Mouse (Mus musculus): ENCODE data around the gene 4930548H24Rik. TPM values are rescaled to one million over a fixed set of nuclear protein-coding genes. Genes with fewer than 3 reads are reported as not detected.
"Not testable (repeated sequence)": the region's sequence is repeated elsewhere in the genome, so short reads cannot be mapped to it uniquely, and the experiment has no call there.

Gene 4930548H24Rik
- polyA plus RNA-seq, 1 experiment from 2014 or later: not detected

DNA sequence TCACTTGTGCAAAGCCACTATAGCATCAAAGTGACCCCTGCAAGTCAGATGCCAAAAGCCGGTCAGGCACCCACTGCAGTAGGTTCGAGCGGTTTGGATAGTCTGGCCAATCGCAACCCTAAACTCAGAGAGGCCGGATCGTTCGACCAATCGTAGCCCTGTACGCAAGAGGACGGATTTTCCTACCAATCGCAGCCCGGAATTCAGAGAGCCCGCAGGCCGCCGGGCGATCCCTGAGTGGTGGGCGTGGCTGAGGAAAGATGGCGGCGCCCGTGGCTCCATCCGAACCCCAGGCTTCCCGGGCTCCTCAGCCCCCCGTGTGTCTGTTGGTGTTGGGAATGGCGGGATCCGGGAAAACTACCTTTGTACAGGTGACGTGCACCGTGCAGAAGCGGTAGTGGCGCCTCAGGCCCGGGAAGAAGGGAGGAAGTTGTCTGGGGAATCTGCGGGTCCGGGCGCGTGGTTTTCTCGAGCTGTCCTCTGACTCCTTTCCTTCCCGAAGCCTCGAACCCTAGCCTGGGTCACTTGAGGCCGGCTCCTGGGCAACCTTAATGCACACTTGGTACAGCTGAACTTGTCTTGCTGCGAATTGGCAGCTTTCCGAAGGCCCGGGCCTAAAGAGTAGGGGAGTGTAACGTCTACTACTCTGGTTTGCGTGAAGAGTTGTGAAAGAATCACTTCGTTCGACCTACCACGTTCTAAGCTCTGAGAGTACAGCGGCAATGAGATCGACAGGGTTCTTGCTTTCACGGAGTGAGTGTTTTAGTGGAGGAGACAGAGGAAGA lies 9.2 kb downstream of the 4930548H24Rik start, which contains the start of gene Gpn1:
Gene Gpn1, plus strand, starts transcription at position 229 of the 785 bp plus-strand sequence.
- Histone ChIP-seq H3K27me3 (replicated peaks) (no peaks in the 10 kb centered on the region), H3K27ac (no peak within 1 kb of the TSS), H3K4me1 (0 out of 2 replicates have a peak, but pooled peaks cover 9% of the 10 kb centered on the region), H3K36me3 (peaks cover 9% of the 10 kb centered on the region), H3K9ac (peak within 1 kb of the TSS; percentile 48), H3K4me2 (peak within 1 kb of the TSS; percentile 73), H3K4me3 (replicated peaks) (peak within 1 kb of the TSS; percentile 80), H3K9me3 (no peaks in the 10 kb centered on the region)
- under 1% methylated on average over 49 of the region's 49 CpGs for WGBS
- peak; percentile 100 for ATAC-seq (ENCODE audit: insufficient read depth, low FRiP score, low read depth)

DNA sequence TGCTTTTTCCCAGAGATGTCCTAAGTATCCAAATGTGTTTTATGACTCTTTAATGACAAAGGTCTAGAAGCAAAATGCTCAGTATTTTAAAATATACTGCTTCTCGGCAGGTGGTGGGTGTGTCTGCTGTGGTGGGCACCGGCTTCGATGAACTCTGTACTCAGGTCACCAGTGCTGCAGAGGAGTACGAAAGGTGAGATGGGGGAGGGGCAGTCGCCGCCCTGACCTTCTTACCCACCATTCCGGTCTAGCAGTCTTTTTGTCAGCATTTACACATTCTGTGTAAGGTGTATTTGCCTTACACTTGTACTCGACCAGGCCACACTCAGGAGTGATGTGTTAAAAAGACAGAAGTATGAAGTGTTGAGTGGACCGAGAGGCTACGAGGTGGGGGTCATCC lies 19.3 kb downstream of the 4930548H24Rik start:
- Histone ChIP-seq H3K36me3 (peaks cover 36% of the 10 kb centered on the region), H3K4me1 (no peaks in the 10 kb centered on the region), H3K9me3 (no peaks in the 10 kb centered on the region), H3K4me2 (no peak overlapping the region), H3K27me3 (replicated peaks) (no peaks in the 10 kb centered on the region), H3K27ac (no peak overlapping the region), H3K9ac (no peak overlapping the region), H3K4me3 (replicated peaks) (no peak overlapping the region)
- ATAC-seq (ENCODE audit: insufficient read depth, low FRiP score, low read depth): no peak
- 68% methylated on average over 10 of the region's 10 CpGs for WGBS

GRCm38 (mm10) chr5:31512481-31512880 lies 26.9 kb downstream of the 4930548H24Rik start:
- Histone ChIP-seq H3K4me1 (no peaks in the 10 kb centered on the region), H3K27ac (no peak overlapping the region), H3K9ac (no peak overlapping the region), H3K9me3 (no peaks in the 10 kb centered on the region), H3K4me3 (replicated peaks) (no peak overlapping the region), H3K4me2 (no peak overlapping the region), H3K27me3 (replicated peaks) (no peaks in the 10 kb centered on the region), H3K36me3 (peaks cover 40% of the 10 kb centered on the region)
- 80% methylated on average over 1 of the region's 1 CpGs for WGBS
- ATAC-seq (ENCODE audit: insufficient read depth, low FRiP score, low read depth): no peak

DNA sequence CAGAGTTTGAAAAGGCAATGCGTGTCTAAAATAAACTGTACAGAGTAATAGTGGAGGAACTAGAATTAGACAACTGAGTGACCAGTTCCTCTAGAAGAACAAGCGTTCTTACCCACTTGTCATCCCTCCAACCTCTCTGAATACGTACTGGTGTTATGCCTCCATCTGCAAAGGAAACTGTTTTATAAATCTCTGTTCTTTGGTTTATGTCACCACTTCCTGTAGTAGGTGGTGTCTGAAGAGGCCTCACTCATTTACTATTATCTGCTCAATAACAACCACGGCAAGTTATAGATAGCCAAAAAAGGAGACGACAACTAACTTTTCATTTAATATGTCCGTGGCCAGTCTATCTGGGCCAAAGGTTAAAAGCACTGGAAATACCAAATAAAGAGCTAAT lies 35.0 kb downstream of the 4930548H24Rik start:
- Histone ChIP-seq H3K4me3 (replicated peaks) (no peak overlapping the region), H3K36me3 (peaks cover 36% of the 10 kb centered on the region), H3K27ac (no peak overlapping the region), H3K4me2 (no peak overlapping the region), H3K9me3 (no peaks in the 10 kb centered on the region), H3K27me3 (replicated peaks) (no peaks in the 10 kb centered on the region), H3K4me1 (peaks cover 1% of the 10 kb centered on the region), H3K9ac (no peak overlapping the region)
- 83% methylated on average over 6 of the region's 6 CpGs for WGBS
- ATAC-seq (ENCODE audit: insufficient read depth, low FRiP score, low read depth): no peak

DNA sequence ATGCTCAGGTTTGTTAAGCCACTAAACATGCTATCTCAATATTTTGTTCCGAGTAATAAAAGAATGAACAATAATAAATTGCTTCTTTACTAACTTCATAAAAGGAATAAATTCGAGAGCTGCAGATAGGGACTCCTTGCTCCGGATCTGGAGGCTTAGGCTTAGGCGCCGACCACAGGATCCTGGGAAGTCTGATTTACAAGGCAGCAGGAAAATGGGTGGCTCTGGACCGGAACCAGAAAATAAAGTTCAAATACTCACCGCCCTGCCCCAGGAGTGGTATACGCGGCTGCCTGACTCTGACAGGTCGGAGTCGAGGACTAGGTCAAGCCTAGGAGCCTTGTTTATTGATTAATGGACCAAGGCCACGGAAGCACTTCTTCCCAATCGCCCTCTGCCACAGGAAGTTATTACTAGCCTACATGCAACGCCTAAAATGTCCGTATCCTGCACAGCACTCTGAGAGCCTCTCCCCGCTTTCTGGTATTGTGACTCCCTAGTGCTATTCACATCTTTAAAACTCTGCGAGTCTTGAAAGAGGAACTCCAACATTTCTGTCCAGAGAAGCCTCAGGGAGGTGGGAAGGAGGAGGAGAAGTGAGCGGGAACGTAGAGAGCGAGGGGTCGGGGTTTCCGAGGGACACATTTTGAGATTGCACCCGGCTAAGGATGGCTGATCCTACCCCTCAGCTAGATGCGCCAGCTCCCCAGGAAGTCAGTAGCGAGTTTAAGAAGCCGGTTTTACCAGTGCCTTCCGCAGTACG lies 41.0 kb downstream of the 4930548H24Rik start, which contains the start of gene Slc4a1ap:
Gene Slc4a1ap, plus strand, starts transcription at position 642 of the 763 bp plus-strand sequence.
- WGBS: under 1% methylated on average over 28 of the region's 28 CpGs
- ATAC-seq (ENCODE audit: insufficient read depth, low FRiP score, low read depth): peak; percentile 81
- Histone ChIP-seq H3K36me3 (peaks cover 15% of the 10 kb centered on the region), H3K27me3 (replicated peaks) (no peaks in the 10 kb centered on the region), H3K9ac (peak within 1 kb of the TSS; percentile 86), H3K4me3 (replicated peaks) (peak within 1 kb of the TSS; percentile 93), H3K9me3 (no peaks in the 10 kb centered on the region), H3K4me1 (peaks cover 14% of the 10 kb centered on the region), H3K4me2 (peak within 1 kb of the TSS; percentile 95), H3K27ac (peak within 1 kb of the TSS; percentile 81)

GRCm38 (mm10) chr5:31527117-31527680 lies 41.7 kb downstream of the 4930548H24Rik start:
- Histone ChIP-seq H3K9me3 (no peaks in the 10 kb centered on the region), H3K36me3 (peaks cover 14% of the 10 kb centered on the region), H3K27ac (0 out of 2 replicates have a peak overlapping the region, but pooled peaks have one; percentile 81), H3K4me2 (peak overlapping the region; percentile 95), H3K4me3 (replicated peaks) (peak overlapping the region; percentile 93), H3K27me3 (replicated peaks) (no peaks in the 10 kb centered on the region), H3K4me1 (peaks cover 14% of the 10 kb centered on the region), H3K9ac (peak overlapping the region; percentile 86)
- 3% methylated on average over 40 of the region's 40 CpGs for WGBS
- no peak for ATAC-seq (ENCODE audit: insufficient read depth, low FRiP score, low read depth)

DNA sequence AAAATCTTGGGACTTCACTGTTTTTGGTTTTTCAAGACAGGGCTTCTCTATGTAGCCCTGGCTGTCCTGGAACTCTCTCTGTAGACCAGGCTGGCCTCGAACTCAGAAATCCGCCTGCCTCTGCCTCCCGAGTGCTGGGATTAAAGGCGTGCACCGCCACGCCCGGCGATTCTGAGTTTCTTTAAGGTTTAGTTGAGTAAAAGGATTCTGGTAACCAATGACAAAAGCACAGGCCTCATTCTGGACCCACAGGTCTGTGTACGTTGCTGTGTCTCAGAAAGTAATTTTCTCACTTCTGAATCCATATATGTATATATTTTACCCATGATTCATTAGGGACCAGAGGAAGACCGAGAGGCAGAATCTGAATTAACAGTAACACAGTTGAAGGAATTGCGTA lies 42.2 kb downstream of the 4930548H24Rik start, which contains the start of gene Supt7l:
Gene Supt7l, minus strand, starts transcription at position 101 of the 400 bp plus-strand sequence.
- peak within 1 kb of the TSS; percentile 86 for H3K9ac ChIP-seq
- ATAC-seq (ENCODE audit: insufficient read depth, low FRiP score, low read depth); H3K27me3 ChIP-seq (replicated peaks); H3K9me3 ChIP-seq: not testable (repeated sequence)
- H3K4me1 ChIP-seq: peaks cover 14% of the 10 kb centered on the region
- WGBS: 75% methylated on average over 11 of the region's 11 CpGs
- peak within 1 kb of the TSS; percentile 81 for H3K27ac ChIP-seq
- peak within 1 kb of the TSS; percentile 95 for H3K4me2 ChIP-seq
- H3K4me3 ChIP-seq (replicated peaks): peak within 1 kb of the TSS; percentile 93
- peaks cover 14% of the 10 kb centered on the region for H3K36me3 ChIP-seq

DNA sequence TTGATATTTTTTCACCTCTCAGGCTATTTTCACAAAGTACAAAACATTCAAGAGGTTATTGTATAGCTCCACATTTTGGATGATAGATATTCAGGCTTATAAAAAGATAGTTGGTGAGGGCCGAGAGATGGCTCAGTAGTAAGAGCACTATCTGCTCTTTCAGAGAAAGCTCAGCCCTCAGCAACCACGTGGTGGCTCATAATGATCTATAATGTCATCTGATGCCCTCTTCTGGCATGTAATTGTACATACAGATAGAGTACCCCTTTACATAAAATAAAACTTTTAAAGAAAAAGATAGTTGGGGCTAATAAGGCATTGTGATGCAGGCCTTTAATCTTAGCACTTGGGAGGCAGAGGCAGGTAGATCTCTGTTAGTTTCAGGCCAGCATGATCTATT lies 43.0 kb downstream of the 4930548H24Rik start:
- Histone ChIP-seq H3K27ac (no peak overlapping the region), H3K4me3 (replicated peaks) (no peak overlapping the region), H3K36me3 (peaks cover 20% of the 10 kb centered on the region), H3K4me2 (no peak overlapping the region), H3K27me3 (replicated peaks) (no peaks in the 10 kb centered on the region), H3K9ac (no peak overlapping the region), H3K4me1 (peaks cover 14% of the 10 kb centered on the region), H3K9me3 (no peaks in the 10 kb centered on the region)
- WGBS: 50% methylated on average over 2 of the region's 2 CpGs
- no peak for ATAC-seq (ENCODE audit: insufficient read depth, low FRiP score, low read depth)

- Histone ChIP-seq H3K4me1 (no peaks in the 10 kb centered on the region), H3K27ac (no peak overlapping the region), H3K36me3 (peaks cover 35% of the 10 kb centered on the region), H3K27me3 (replicated peaks) (no peaks in the 10 kb centered on the region), H3K4me3 (replicated peaks) (no peak overlapping the region), H3K4me2 (no peak overlapping the region), H3K9ac (no peak overlapping the region), H3K9me3 (no peaks in the 10 kb centered on the region)
- 87% methylated on average over 2 of the region's 2 CpGs for WGBS
- no peak for ATAC-seq (ENCODE audit: insufficient read depth, low FRiP score, low read depth)
Measured at GRCm38 (mm10) chr5:31535228-31535627, 49.7 kb downstream of the 4930548H24Rik start.

All from stomach, embryonic 15.5 days (tissue).